Mouse (Mus musculus) forebrain, postnatal 0 days (tissue): ENCODE measurements around the gene Ptprr. TPM values are rescaled to one million over a fixed set of nuclear protein-coding genes. Genes with fewer than 3 reads are reported as not detected.

Experiments used
- ATAC-seq: fragments of 200-750 bp; cut with Nextera tagmentation; 2 replicates; pipeline ENCODE4 v1.8.0; 2017; ENCODE audit warnings: mild to moderate bottlenecking, moderate library complexity
- DNase-seq: peaks from one replicate; pipeline ENCODE4 v3.0.0-alpha.2; 2015
- H3K27ac ChIP-seq: fragments of 300-500 bp; sonication (generic); 2 replicates; pipeline ENCODE4 v1.5.1; 2014; ENCODE audit warnings: low read depth, mild to moderate bottlenecking, antibody characterized with exemption, low read length, moderate library complexity, mixed read lengths
- H3K27me3 ChIP-seq: fragments of 300-500 bp; sonication (generic); 2 replicates; pipeline ENCODE4 v1.6.1; 2014; ENCODE audit warnings: mild to moderate bottlenecking, low read length, mixed read lengths; ENCODE audit not compliant: insufficient read depth
- H3K36me3 ChIP-seq: fragments of 300-500 bp; sonication (generic); 2 replicates; pipeline ENCODE4 v1.6.1; 2014; ENCODE audit warnings: mild to moderate bottlenecking, moderate library complexity; ENCODE audit not compliant: insufficient read depth
- H3K4me1 ChIP-seq: fragments of 300-500 bp; sonication (generic); 2 replicates; pipeline ENCODE4 v1.6.1; 2014; ENCODE audit warnings: antibody characterized with exemption; ENCODE audit not compliant: insufficient read depth
- H3K4me2 ChIP-seq: fragments of 300-500 bp; sonication (generic); 2 replicates; pipeline ENCODE4 v1.6.1; 2014; ENCODE audit warnings: low read depth, mild to moderate bottlenecking, moderate library complexity
- H3K4me3 ChIP-seq: fragments of 300-500 bp; sonication (generic); 2 replicates; pipeline ENCODE4 v1.5.1; 2014; ENCODE audit warnings: low read depth, low read length, mixed read lengths
- H3K9ac ChIP-seq: fragments of 300-500 bp; sonication (generic); 2 replicates; pipeline ENCODE4 v1.6.1; 2014; ENCODE audit warnings: mild to moderate bottlenecking
- H3K9me3 ChIP-seq: fragments of 300-500 bp; sonication (generic); 2 replicates; pipeline ENCODE4 v1.6.1; 2016; ENCODE audit warnings: low read length
- CTCF ChIP-seq: sonication (generic); IDR thresholded peaks from 2 replicates; pipeline ENCODE4 v1.5.1; 2016; ENCODE audit warnings: antibody characterized with exemption, control low read depth, low read depth
- WGBS: fragments of 180-500 bp; shearing (Covaris S2); extraction: QIAGEN DNeasy Blood & Tissue Kit; methylation state at CpG from one replicate; pipeline ENCODE4 v1.1.7; 2014; 5-methylcytosine and 5-hydroxymethylcytosine counted together
- polyA plus RNA-seq: library from polyadenylated mRNA; unstranded; fragments of >200 nt; fragmentation: Nextera tagmentation; extraction: Ambion mirVana; gene quantifications from 2 replicates; pipeline ENCODE4 v1.2.1, GENCODE M21; 2015
- total RNA-seq: library from RNA; depleted of rRNA; stranded (reverse); fragments of >200 nt; gene quantifications from 2 replicates; pipeline ENCODE4 v1.2.3, GENCODE M21; 2014

Gene Ptprr
- total and polyA plus RNA-seq, 2 experiments from 2014 or later = 19.6 to 21.3 TPM

- Histone ChIP-seq H3K4me1 (no peaks in the 10 kb centered on the region), H3K36me3 (0 out of 2 replicates have a peak, but pooled peaks cover 2% of the 10 kb centered on the region), H3K4me3 (no peak within 1 kb of the TSS), H3K9ac (no peak within 1 kb of the TSS), H3K27ac (no peak within 1 kb of the TSS), H3K27me3 (no peaks in the 10 kb centered on the region), H3K4me2 (no peak within 1 kb of the TSS), H3K9me3 (no peaks in the 10 kb centered on the region)
- WGBS = 97% methylated on average over 39 of the region's 39 CpGs
- DNase-seq (no peak), ATAC-seq (no peak)
- TF ChIP-seq CTCF = no peak
Measured at GRCm38 (mm10) chr10:116113867-116114474, 96.0 kb downstream of the Ptprr start, which contains the start of gene 4933416C03Rik. Gene 4933416C03Rik, minus strand, starts transcription at chr10:116113917.

- no peak for TF ChIP-seq CTCF
- 71% methylated on average over 4 of the region's 4 CpGs for WGBS
Measured at GRCm38 (mm10) chr10:116115881-116116677, 98.1 kb downstream of the Ptprr start.

GRCm38 (mm10) chr10:116117060-116117459 is 99.0 kb downstream of the Ptprr start:
- DNase-seq (no peak), ATAC-seq (no peak)
- no peak overlapping the region for H3K9ac ChIP-seq
- H3K27me3 ChIP-seq = no peaks in the 10 kb centered on the region
- TF ChIP-seq CTCF = no peak
- no peak overlapping the region for H3K27ac ChIP-seq
- WGBS = 76% methylated on average over 8 of the region's 8 CpGs
- H3K4me2 ChIP-seq = no peak overlapping the region
- no peaks in the 10 kb centered on the region for H3K9me3 ChIP-seq
- H3K36me3 ChIP-seq = 0 out of 2 replicates have a peak, but pooled peaks cover 2% of the 10 kb centered on the region
- H3K4me3 ChIP-seq = no peak overlapping the region
- H3K4me1 ChIP-seq = no peaks in the 10 kb centered on the region

More at GRCm38 (mm10) chr10:116115881-116116677, 98.1 kb downstream of the Ptprr start:
- Histone ChIP-seq H3K4me3 (no peak overlapping the region), H3K9me3 (no peaks in the 10 kb centered on the region), H3K9ac (no peak overlapping the region), H3K4me1 (no peaks in the 10 kb centered on the region), H3K4me2 (no peak overlapping the region), H3K27me3 (no peaks in the 10 kb centered on the region), H3K36me3 (0 out of 2 replicates have a peak, but pooled peaks cover 2% of the 10 kb centered on the region), H3K27ac (no peak overlapping the region)
- no peak for ATAC-seq
- no peak for DNase-seq

GRCm38 (mm10) chr10:116121463-116121862 is 103.5 kb downstream of the Ptprr start:
- Histone ChIP-seq H3K4me1 (no peaks in the 10 kb centered on the region), H3K27ac (no peak overlapping the region), H3K9me3 (no peaks in the 10 kb centered on the region), H3K4me2 (no peak overlapping the region), H3K36me3 (no peaks in the 10 kb centered on the region), H3K27me3 (no peaks in the 10 kb centered on the region), H3K4me3 (no peak overlapping the region), H3K9ac (no peak overlapping the region)
- 95% methylated on average over 2 of the region's 2 CpGs for WGBS
- TF ChIP-seq CTCF = no peak
- DNase-seq = no peak
- no peak for ATAC-seq

- H3K4me2 ChIP-seq = no peak overlapping the region
- no peak overlapping the region for H3K9ac ChIP-seq
- no peak for TF ChIP-seq CTCF
- H3K4me3 ChIP-seq = no peak overlapping the region
- 93% methylated on average over 2 of the region's 2 CpGs for WGBS
- H3K9me3 ChIP-seq = no peaks in the 10 kb centered on the region
- no peak for DNase-seq
- H3K4me1 ChIP-seq = no peaks in the 10 kb centered on the region
- H3K36me3 ChIP-seq = no peaks in the 10 kb centered on the region
- H3K27ac ChIP-seq = no peak overlapping the region
- no peak for ATAC-seq
- no peaks in the 10 kb centered on the region for H3K27me3 ChIP-seq
Measured at GRCm38 (mm10) chr10:116123808-116124207, 105.8 kb downstream of the Ptprr start.

GRCm38 (mm10) chr10:116125364-116125763 is 107.4 kb downstream of the Ptprr start:
- no peak overlapping the region for H3K27ac ChIP-seq
- DNase-seq (no peak), ATAC-seq (peak; percentile 91; the same call in 1 of the 2 replicates)
- no peak overlapping the region for H3K4me2 ChIP-seq
- H3K9me3 ChIP-seq = no peaks in the 10 kb centered on the region
- H3K36me3 ChIP-seq = no peaks in the 10 kb centered on the region
- H3K4me1 ChIP-seq = no peaks in the 10 kb centered on the region
- H3K27me3 ChIP-seq = no peaks in the 10 kb centered on the region
- no peak for TF ChIP-seq CTCF
- 53% methylated on average over 5 of the region's 5 CpGs for WGBS
- H3K9ac ChIP-seq = no peak overlapping the region
- H3K4me3 ChIP-seq = no peak overlapping the region

GRCm38 (mm10) chr10:116130401-116130800 is 112.4 kb downstream of the Ptprr start:
- Histone ChIP-seq H3K4me1 (no peaks in the 10 kb centered on the region), H3K27ac (no peak overlapping the region), H3K27me3 (no peaks in the 10 kb centered on the region), H3K9ac (no peak overlapping the region), H3K9me3 (no peaks in the 10 kb centered on the region), H3K4me2 (no peak overlapping the region), H3K4me3 (no peak overlapping the region), H3K36me3 (no peaks in the 10 kb centered on the region)
- no peak for TF ChIP-seq CTCF
- ATAC-seq = peak; percentile 73
- DNase-seq = peak; percentile 31
- WGBS = 68% methylated on average over 3 of the region's 3 CpGs
